Mouse (Mus musculus) left cerebral cortex, adult 11 months (tissue): ENCODE measurements around the gene Olfr67.
"Not testable (repeated sequence)": the region's sequence is repeated elsewhere in the genome, so short reads cannot be mapped to it uniquely, and the experiment has no call there.

ENCODE experiments used
- DNase-seq: peaks from one replicate; pipeline ENCODE4 v3.0.0; 2022; ENCODE audit warnings: low spot score

Olfr67 gene

DNA sequence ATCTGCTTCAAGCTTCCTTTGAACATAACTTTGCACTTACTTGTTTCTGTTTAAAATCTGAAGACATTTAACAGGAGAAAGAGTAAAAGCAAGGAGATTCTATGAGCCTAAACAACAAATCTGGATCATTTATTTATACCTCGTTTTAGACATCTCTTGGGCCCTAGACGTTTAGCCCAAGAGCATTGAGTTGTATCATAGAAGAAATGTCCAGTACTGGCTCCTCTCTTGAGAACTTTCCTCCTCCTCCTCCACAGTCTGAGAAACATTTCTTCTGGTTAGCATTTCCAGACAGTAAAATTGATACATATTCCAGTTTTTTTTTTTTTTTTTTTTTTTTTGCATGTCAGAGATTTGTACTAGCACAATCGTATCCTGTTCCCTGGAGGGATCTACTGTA lies at the start of gene Olfr67:
Gene Olfr67, minus strand, starts transcription at position 101 of the 400 bp plus-strand sequence.
- no peak for DNase-seq

DNA sequence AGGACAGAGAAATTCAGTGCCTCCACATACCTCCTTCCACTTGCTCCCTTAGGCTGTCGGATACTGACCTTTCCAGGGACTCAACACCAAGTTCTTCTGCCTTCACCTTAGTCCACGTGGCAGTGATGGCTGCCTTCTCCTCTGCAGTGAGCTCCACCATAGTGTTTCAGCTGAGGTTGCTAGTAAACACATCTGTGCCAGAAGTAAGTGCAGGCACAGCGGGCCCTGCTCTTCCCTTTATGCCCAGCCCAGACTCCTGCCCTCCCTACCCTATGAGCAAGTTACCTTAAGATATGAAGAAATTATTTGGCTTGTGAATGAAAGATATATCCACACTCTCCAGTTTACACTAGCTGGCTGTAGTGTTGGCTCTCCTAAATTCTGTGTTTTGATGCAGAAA lies 48.6 kb upstream of the Olfr67 start, which contains the start of gene Hbb-bh2:
Gene Hbb-bh2, minus strand, starts transcription at position 253 of the 400 bp plus-strand sequence.
- no peak for DNase-seq

DNA sequence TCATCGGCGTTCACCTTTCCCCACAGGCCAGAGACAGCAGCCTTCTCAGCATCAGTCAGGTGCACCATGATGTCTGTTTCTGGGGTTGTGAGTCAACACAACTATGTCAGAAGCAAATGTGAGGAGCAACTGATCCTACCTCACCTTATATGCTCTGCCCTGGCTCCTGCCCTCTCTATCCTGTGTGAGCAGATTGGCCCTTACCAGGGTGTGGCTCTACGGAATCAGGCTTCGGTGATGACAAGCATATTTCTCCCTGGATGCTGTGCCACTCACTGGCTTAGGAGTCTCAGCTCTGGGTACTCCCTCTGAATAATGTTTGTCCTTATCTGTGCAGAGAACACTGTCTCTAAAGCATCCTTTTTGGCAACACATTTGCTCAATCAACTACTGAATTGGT lies 36.2 kb upstream of the Olfr67 start, which contains the start of gene Hbb-bs:
Gene Hbb-bs, minus strand, starts transcription at position 289 of the 400 bp plus-strand sequence.
- no peak for DNase-seq

DNA sequence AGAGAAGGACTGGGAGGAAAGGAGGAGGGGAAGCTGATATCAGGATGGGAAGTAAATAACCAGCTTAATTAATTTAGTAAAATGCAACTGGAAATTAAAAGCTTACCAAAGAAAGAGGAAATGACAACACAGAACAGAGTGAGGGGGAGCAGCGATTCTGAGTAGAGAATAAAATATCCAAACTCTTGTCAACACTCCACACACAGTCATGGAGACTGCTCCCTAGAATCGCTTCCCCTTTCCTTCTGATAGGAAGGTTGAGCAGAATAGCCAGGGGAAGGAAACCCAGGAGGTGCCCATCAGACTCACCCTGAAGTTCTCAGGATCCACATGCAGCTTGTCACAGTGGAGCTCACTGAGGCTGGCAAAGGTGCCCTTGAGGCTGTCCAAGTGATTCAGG lies 35.5 kb upstream of the Olfr67 start:
- not testable (repeated sequence) for DNase-seq

DNA sequence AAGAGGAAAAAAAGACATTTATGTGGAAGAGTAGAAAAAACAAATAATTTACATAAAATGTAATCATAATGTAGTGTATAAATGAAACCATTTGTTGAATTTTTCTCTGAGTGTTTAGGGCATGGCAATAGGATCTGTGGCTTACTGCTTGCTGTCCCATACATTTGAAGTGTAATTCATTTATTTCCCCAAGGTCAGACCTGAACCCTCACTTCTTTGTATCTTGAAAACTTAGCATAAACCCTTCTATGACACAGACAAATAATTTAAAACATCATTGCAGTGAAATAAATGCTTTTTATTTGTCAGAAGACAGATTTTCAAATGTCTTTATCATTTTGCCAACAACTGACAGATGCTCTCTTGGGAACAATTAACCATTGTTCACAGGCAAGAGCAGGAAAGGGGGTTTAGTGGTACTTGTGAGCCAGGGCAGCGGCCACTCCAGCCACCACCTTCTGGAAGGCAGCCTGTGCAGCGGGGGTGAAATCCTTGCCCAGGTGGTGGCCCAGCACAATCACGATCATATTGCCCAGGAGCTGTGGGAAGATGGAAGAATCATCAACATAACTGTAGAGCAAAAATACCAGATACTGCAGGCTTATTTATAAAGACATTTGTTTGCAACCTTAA lies 34.8 kb upstream of the Olfr67 start:
- DNase-seq, result no peak

DNA sequence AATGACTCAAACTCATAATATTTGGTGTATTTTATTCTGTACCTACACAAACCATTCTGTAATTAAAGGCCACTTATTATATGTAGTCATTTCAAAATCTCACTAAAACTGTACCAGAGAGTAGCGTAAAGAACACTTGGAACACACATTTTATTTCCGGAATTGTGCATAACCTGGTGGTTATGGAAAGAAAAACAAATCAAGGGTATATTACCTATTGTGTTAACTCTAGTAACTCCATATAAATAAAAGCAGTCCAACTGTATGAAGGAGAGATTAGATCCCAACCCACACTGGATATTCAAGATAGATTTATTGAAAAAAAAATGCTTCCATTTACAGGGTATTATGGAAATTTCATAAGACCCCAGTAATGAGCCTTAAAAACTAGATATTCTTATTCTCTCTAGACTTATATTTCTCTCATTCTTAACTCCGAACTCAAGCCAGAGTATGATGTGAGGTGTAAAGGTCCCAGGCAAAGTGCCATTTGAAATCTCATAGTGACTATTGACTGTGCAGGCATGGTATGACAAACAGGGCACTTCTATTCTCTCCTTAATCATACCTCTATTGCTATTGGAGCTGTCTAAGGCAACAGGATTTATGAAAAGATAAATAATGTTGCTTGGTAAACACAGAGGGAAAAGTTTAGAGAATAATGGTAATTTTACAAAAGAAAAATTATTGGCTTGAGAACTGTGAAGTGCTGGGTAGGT lies 34.1 kb upstream of the Olfr67 start:
- DNase-seq, result no peak

DNA sequence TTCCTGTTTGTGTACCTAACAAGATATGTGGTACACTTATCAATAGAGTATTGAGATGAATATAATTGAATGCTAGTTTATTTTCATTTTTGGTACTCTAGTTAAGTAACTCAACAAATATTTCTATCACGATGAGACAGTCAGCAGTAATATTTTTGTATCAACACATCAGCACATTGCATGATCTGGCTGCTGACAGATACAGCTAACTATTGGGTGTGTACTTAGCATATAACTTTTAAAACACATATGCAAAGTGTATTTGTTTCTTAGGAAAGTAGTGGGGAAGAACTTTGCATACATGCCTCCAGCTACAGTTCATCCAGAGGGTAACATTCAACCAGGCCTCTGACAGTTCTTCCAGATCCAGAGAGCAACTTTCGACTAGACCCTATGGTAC lies 33.0 kb upstream of the Olfr67 start:
- no peak for DNase-seq

DNA sequence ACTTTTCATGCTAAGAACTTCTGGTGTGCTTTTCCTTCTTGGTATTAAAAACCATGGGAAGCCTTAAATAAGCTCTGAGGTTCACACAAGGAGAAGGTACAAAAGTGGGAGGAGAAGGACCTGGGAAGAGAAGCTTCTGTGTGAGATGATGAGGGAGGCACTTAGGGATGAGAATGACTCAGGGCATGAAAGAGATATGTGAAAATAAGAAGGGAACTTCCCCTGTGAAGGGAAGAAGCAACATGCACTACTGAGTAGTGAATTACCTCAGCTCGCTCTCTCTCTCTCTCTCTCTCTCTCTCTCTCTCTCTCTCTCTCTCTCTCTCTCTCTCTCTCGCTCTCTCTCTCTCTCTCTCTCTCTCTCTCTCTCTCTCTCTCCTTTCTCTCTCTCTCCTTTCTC lies 23.5 kb upstream of the Olfr67 start:
- DNase-seq, result not testable (repeated sequence)

DNA sequence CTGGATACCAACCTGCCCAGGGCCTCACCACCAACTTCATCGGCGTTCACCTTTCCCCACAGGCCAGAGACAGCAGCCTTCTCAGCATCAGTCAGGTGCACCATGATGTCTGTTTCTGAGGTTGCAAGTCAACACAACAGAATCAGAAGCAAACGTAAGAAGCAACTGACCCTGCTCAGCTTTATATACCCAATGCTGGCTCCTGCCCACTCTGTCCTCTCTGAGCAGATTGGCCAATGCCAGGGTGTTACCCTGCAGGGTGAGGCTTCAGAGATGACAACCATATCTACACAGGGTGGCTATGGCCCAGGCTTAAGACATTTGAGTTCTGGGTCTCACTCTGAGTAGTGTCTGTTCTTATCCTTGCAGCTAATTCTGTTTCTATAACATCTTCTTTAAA lies 22.1 kb upstream of the Olfr67 start, which contains the start of gene Hbb-bt:
Gene Hbb-bt, minus strand, starts transcription at position 231 of the 400 bp plus-strand sequence.
- DNase-seq, result no peak

DNA sequence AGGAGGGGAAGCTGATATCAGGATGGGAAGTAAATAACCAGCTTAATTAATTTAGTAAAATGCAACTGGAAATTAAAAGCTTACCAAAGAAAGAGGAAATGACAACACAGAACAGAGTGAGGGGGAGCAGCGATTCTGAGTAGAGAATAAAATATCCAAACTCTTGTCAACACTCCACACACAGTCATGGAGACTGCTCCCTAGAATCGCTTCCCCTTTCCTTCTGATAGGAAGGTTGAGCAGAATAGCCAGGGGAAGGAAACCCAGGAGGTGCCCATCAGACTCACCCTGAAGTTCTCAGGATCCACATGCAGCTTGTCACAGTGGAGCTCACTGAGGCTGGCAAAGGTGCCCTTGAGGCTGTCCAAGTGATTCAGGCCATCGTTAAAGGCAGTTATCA lies 21.5 kb upstream of the Olfr67 start:
- DNase-seq, result not testable (repeated sequence)

DNA sequence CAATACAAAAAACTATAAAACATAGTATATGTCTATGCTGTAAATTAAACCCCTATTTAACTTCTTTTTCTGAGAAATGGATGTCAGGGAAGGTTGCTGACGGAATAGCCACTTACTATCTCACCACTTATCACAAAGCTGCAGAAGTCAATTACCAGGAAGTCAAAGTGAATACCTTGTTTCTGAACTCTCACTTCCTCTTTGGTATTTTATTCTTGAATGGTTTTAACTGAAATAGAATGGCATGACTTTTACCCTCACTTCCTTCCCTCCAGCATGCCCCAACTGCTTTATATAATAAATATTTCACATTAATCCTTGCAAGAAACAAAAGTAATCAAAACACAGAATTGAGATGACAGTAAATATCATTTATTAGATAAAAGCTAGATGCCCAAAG lies 20.6 kb upstream of the Olfr67 start:
- DNase-seq, result no peak

DNA sequence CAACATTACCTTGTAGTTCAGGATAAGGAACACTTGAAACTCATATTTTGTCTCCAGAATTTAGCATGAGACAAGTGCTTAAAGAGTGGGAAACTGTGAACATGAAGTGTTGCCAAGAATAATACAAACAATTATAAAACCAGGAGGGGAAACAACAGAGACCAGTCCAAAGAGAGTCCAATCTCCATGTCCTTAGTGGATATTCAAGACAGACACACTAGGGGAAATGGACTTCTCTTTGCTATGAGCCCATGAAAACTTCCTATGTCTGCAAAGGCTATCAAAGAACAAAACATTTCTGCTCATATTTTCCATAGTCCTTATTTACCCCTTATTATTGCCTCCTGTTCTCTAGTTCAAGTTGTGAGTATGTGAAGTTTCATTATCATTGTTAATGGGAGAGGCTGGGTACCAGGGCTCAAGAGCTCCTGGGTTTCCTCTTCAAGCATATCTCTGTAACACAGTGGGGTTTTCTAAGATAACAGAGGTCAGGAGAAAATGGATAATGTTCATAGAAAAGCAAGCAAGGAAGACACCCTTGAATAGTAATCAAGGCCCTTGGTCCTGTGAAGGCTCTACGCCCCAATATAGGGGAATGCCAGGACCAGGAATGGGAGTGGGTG lies 19.7 kb upstream of the Olfr67 start:
- no peak for DNase-seq

DNA sequence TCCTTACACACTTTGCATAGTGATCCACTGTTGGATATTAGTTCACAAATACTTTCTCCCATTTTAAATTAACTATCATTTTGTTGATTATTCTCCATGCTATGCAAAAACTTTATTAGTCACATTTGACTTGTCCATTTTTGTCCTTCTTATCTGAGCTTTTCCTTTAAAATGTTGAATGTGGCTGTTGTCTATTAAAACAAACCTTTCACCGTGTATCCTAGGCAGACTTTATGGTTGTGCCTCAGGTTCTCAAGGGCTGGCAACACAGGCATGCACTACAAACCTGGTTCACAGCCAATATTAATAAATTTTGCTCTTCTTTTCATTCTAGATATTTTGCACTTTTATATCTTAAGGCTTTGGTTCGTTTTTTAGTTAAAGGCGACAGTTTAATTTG lies 19.1 kb upstream of the Olfr67 start:
- DNase-seq, result no peak

DNA sequence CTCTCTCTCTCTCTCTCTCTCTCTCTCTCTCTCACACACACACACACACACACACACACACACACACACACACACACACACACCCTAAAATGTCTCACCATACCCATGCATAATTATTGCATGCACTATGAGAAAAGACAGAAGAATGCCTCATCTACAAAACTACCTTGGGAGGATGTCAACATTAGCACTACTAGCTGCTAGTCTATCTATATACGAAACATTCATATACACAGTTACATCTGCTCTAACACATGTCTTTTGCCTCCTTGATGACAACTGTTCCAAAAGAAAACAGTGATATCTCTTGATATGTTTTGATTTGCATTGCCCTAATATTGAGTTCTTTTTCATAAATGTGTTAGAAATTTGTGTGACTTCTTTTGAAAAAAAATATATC lies 18.7 kb upstream of the Olfr67 start:
- DNase-seq, result no peak

DNA sequence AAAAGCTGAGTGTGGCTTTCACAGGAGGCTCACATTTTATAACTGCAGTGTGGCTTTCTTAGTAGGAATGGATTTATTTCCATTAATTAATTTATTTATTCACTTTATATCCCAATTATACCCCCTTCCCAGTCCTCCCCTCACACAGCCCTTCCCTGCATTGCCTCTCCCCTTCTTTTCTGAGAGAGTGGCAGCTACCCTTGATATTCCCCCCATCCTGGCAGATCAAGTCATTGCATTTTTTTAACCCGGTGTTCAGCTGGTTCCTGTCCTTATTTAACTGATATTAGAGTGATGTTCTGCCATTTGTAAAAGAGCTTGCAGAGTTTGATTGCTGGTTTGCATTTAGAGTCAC lies 18.2 kb upstream of the Olfr67 start:
- no peak for DNase-seq

DNA sequence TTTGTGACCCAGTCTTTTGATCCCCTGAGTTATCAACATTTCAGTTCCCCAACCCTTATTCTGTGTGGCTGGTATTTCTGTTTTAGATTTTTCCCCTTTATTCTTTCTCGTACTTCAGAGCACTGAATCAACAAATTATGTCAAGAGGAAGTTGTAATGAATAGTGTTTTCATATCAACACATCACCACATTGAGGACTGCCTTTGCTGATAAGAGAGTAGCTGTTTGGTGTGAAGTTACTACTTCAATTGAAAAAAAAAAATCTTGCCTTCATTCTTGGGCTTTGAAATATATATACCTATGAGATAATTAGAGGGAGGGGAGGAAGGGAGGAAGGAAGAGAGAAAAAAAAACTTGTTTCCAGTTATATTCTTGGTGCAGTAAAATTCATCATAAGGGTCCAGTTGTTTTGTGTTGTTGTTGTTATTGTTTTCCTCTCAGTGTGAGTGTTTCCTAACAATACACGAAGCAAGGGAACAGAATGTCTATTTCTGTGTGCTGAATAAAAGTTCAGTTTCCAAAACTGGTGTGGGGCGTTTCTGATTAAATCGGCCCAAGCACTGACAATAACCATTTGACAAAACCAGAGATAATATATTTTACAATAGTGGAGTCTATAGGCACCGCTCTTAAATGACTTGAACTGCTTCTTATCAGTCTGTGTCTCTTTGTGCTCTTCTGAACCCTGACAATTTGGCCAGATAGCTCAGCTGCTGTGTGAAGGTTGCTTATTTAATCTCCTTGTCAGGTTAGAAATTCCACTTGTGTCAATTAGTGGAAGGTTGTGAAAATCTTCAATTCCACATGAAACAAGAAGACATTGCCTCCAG lies 17.6 kb upstream of the Olfr67 start:
- DNase-seq, result no peak

DNA sequence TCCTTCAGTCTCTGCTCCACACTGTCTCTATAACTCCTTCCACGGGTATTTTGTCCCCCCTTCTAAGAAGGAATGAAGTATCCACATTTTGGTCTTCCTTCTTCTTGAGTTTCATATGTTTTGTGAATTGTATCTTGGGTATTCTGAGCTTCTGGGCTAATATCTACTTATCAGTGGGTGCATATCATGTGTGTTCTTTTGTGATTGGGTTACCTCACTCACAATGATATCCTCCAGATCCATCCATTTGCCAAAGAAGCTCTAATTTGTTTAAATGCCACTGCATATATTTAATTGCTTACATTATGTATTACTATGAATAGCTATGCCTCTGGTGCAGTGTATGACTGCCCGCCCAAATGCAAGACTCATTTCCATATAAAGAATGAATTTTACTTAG lies 16.5 kb upstream of the Olfr67 start:
- DNase-seq, result not testable (repeated sequence)

DNA sequence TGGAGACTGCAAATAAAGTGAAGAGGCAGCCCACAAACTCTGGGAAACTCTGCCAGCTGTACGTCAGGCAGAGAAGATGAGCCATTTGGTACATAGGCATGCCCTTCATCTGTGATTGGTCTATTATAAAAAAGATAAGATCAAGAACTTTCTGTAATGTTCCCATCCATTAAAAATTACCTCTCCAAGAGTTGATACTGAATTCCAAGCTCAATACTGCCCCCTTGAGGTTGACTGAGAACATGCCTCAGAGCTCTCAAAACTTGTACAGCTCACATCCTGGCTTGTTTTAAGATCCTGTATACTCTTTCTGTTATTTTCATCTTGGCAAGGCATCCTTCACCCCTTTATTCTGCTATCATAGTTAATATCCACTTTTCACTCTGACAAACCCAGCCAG lies 15.2 kb upstream of the Olfr67 start:
- DNase-seq, result no peak

DNA sequence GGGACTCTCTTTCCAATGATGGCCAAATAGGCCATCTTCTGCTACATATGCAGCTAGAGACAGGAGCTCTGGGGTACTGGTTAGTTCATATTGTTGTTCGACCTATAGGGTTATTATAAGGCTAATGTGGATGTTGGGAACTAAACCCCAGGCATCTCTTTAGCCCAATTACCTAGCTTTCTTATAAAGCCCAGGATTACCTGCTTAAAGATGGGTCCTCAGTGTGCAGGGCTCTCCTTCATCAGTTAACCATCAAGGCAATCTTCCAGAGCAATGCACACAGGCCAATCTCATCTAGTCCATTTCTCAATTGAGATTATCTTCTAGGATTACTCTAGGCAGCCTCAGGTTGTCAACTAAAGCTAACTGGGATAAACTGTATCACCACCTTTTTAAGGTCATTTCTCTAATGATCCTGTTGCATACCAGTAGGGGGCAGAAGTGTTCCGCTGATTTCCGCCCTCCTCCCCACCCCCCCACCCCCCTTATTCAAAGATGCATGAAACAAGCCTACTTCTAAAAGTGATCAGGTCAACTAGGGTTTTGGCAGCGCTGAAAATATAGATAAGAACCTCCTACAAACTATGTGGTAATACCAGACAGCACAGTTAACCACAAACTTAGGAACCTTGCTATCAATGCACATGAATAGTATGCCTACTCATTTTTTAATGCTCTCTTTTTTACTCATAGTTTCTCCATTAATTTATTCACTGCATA lies 1.2 kb upstream of the Olfr67 start:
- DNase-seq, result no peak

DNA sequence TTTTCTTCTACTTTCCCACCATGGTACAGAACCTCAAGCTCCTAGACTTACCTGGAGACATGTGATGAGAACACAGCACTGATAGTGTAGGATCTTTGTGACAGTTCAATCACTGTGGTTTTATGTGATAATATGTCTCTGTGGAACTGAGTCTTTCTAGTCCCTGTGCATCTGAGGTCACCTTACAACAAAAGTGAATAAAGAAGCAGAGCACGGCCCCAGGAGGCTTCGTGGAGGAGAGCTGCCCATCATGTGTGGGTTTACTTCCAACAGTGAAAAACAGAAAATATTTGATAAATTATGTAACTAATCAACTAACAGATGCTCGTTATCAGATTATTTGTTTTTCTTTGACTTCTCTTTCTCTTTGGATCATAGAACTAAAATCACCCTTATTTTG lies 12.0 kb downstream of the Olfr67 start, which contains the start of gene Olfr68:
Gene Olfr68, minus strand, starts transcription at position 101 of the 400 bp plus-strand sequence.
- DNase-seq, result no peak

DNA sequence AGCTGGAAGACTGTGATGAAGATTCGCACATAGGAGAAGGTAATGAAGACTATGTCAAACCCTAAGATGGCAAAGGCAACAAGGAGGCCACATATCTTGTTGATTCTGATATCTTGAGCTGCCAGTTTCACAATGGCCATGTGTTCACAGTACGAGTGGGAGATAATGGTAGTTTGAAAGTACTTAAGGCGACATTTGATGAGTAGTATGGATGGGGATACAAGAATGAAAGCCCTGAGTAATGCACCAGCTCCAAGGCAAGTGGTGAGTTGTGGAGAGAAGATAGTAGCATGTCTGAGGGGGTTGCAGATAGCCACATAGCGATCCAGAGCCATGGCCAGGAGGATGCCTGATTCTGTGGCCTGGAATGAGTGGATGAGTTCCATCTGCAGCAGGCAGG lies 14.0 kb downstream of the Olfr67 start:
- not testable (repeated sequence) for DNase-seq

DNA sequence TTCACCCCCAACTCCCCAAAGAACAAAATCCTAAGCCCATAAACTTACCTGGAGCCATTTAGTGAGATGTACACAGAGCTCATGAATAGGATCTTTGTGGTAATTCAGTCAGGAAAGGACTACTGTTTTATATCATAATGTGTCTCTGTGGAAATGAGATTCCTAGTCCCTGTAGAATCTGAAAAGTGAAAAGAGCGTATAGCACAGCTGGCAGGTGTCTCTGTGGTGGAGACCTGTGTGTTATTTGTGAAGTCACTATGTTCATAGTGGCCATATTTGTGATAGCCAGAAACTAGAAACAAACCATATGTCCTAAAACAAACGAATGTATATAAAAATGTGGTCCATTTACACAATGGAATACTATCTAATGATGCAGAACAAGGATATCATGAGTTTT lies 20.1 kb downstream of the Olfr67 start, which contains the start of gene Olfr69:
Gene Olfr69, minus strand, starts transcription at position 101 of the 400 bp plus-strand sequence.
- no peak for DNase-seq
